Mouse (Mus musculus): ENCODE data around the gene Kif26b. TPM values are rescaled to one million over a fixed set of nuclear protein-coding genes. Genes with fewer than 3 reads are reported as not detected.

The Kif26b gene
- polyA plus RNA-seq, 1 experiment: 0.25 TPM

DNA sequence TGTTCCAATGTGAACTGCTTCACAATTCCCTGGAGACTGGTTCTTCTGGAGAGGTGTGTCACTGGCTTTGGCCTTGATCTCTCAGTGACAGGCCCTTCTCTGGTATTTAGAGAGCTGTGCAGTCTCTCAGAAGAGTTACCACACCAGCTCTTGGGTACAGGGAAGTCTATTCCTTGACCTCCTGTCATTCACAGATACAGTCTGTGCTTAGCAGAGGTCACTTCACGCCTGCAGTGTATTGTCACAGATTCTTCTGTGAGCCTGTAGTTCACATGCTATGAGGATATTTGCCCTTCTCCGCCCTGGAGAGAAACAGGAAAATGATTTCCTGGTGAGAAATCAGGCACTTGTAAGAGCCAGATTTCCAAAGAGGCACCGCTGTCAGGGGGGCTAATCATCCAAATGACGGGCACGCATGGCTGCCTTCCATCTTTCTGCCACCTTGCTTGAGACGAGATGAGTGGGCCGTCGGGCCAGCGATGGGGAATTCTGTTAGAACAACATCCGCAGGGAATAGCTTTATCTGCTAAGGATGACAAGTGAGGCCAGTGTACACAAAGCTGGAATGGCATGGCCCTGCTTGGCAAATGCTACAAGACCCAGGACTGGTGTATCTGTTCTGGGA, 309.9 kb downstream of the Kif26b start:
- Histone ChIP-seq H3K27ac (ENCODE audit: control insufficient read depth, insufficient read depth, low read depth, low read length) (no peak overlapping the region), H3K4me3 (ENCODE audit: control insufficient read depth, low read depth, low read length) (no peak overlapping the region), H3K27me3 (ENCODE audit: control insufficient read depth, insufficient read depth, low read length) (no peaks in the 10 kb centered on the region), H3K4me1 (ENCODE audit: control insufficient read depth, insufficient read depth, low read length) (no peaks in the 10 kb centered on the region), H3K36me3 (ENCODE audit: control insufficient read depth, insufficient read depth, low read length) (no peaks in the 10 kb centered on the region)
- TF ChIP-seq POLR2A (IDR thresholded peaks at IDR 0.05; ENCODE audit: control insufficient read depth, low read depth, low read length) (no peak), CTCF (IDR thresholded peaks at IDR 0.05; ENCODE audit: control insufficient read depth, insufficient read depth, insufficient replicate concordance, low read depth, low read length) (no peak)

DNA sequence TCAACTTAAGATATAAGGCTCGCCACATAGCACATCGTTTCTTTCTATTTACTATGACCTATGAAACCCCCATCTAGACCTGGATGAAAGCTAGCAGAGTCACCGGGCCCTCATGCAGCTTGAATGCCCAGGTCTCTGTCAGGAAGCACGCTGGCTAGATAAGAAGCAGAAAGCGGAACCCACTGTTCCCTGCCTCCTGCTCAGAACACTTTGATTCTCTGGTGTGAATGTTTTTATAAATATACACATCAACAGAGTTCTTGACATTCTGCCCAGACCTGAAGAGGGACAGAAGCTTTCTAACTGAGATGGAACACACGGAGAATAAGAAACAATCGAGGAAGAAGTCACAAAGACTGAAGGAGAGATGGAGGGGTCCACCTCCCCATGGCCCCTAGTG, 311.4 kb downstream of the Kif26b start:
- H3K4me3 ChIP-seq (ENCODE audit: control insufficient read depth, low read depth, low read length): no peak overlapping the region
- no peak overlapping the region for H3K27ac ChIP-seq (ENCODE audit: control insufficient read depth, insufficient read depth, low read depth, low read length)
- no peaks in the 10 kb centered on the region for H3K36me3 ChIP-seq (ENCODE audit: control insufficient read depth, insufficient read depth, low read length)
- TF ChIP-seq POLR2A (IDR thresholded peaks at IDR 0.05; ENCODE audit: control insufficient read depth, low read depth, low read length): no peak
- no peak for TF ChIP-seq CTCF (IDR thresholded peaks at IDR 0.05; ENCODE audit: control insufficient read depth, insufficient read depth, insufficient replicate concordance, low read depth, low read length)
- H3K4me1 ChIP-seq (ENCODE audit: control insufficient read depth, insufficient read depth, low read length): no peaks in the 10 kb centered on the region
- no peaks in the 10 kb centered on the region for H3K27me3 ChIP-seq (ENCODE audit: control insufficient read depth, insufficient read depth, low read length)

DNA sequence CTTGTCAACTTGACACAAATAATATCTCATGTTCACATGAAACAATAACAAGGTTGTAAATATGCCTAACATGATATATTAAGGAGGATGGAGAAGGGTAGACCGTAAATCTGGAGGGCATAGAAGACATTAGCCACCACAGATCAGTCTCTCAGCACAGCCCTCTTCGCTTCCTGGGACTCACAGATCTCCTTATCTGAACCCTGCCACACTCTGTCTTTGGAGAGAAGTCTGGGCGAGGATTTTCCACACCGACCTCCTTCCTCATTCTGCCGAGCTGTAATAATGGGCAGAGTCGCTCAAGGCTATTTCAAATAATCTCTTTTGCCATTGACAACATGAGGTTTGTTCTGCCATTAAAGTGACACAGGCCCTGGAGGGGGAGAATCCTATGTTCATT, 315.9 kb downstream of the Kif26b start:
- no peaks in the 10 kb centered on the region for H3K36me3 ChIP-seq (ENCODE audit: control insufficient read depth, insufficient read depth, low read length)
- TF ChIP-seq POLR2A (IDR thresholded peaks at IDR 0.05; ENCODE audit: control insufficient read depth, low read depth, low read length): no peak
- no peak for TF ChIP-seq CTCF (IDR thresholded peaks at IDR 0.05; ENCODE audit: control insufficient read depth, insufficient read depth, insufficient replicate concordance, low read depth, low read length)
- H3K27ac ChIP-seq (ENCODE audit: control insufficient read depth, insufficient read depth, low read depth, low read length): no peak overlapping the region
- H3K4me3 ChIP-seq (ENCODE audit: control insufficient read depth, low read depth, low read length): no peak overlapping the region
- no peaks in the 10 kb centered on the region for H3K27me3 ChIP-seq (ENCODE audit: control insufficient read depth, insufficient read depth, low read length)
- H3K4me1 ChIP-seq (ENCODE audit: control insufficient read depth, insufficient read depth, low read length): no peaks in the 10 kb centered on the region

- H3K4me3 ChIP-seq (ENCODE audit: control insufficient read depth, low read depth, low read length): no peak overlapping the region
- H3K4me1 ChIP-seq (ENCODE audit: control insufficient read depth, insufficient read depth, low read length): no peaks in the 10 kb centered on the region
These were observed 318.6 kb downstream of the Kif26b start for GRCm38 (mm10) chr1:178847569-178847968.

GRCm38 (mm10) chr1:178848380-178849106, 319.6 kb downstream of the Kif26b start:
- Histone ChIP-seq H3K27me3 (ENCODE audit: control insufficient read depth, insufficient read depth, low read length) (no peaks in the 10 kb centered on the region), H3K36me3 (ENCODE audit: control insufficient read depth, insufficient read depth, low read length) (no peaks in the 10 kb centered on the region), H3K4me1 (ENCODE audit: control insufficient read depth, insufficient read depth, low read length) (no peaks in the 10 kb centered on the region), H3K4me3 (ENCODE audit: control insufficient read depth, low read depth, low read length) (no peak overlapping the region), H3K27ac (ENCODE audit: control insufficient read depth, insufficient read depth, low read depth, low read length) (no peak overlapping the region)
- TF ChIP-seq CTCF (IDR thresholded peaks at IDR 0.05; ENCODE audit: control insufficient read depth, insufficient read depth, insufficient replicate concordance, low read depth, low read length): no peak
- TF ChIP-seq POLR2A (IDR thresholded peaks at IDR 0.05; ENCODE audit: control insufficient read depth, low read depth, low read length): no peak

More at GRCm38 (mm10) chr1:178847569-178847968, 318.6 kb downstream of the Kif26b start:
- Histone ChIP-seq H3K27ac (ENCODE audit: control insufficient read depth, insufficient read depth, low read depth, low read length) (no peak overlapping the region), H3K36me3 (ENCODE audit: control insufficient read depth, insufficient read depth, low read length) (no peaks in the 10 kb centered on the region), H3K27me3 (ENCODE audit: control insufficient read depth, insufficient read depth, low read length) (no peaks in the 10 kb centered on the region)
- no peak for TF ChIP-seq CTCF (IDR thresholded peaks at IDR 0.05; ENCODE audit: control insufficient read depth, insufficient read depth, insufficient replicate concordance, low read depth, low read length)
- TF ChIP-seq POLR2A (IDR thresholded peaks at IDR 0.05; ENCODE audit: control insufficient read depth, low read depth, low read length): no peak

DNA sequence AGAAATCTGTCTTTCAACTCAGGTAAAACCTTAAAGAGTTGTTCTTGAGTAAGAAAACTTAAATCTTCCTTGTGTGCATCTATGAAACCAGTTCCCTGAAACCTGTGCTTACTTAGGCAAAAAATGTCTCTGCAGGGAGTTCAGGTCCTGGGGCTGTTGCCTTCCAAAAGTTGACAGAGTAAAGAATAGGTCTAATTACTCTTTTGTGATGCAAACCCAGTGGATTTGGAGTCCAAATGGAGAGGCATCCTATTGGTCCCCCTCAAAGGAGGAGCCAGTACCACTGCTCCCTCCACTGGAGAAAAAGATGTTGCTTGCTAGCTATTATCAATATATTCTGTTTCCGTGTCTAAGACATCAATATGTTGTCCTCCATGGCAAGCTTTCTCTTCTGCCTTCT, 321.6 kb downstream of the Kif26b start:
- H3K27ac ChIP-seq (ENCODE audit: control insufficient read depth, insufficient read depth, low read depth, low read length): no peak overlapping the region
- no peaks in the 10 kb centered on the region for H3K36me3 ChIP-seq (ENCODE audit: control insufficient read depth, insufficient read depth, low read length)
- TF ChIP-seq POLR2A (IDR thresholded peaks at IDR 0.05; ENCODE audit: control insufficient read depth, low read depth, low read length) (no peak), CTCF (IDR thresholded peaks at IDR 0.05; ENCODE audit: control insufficient read depth, insufficient read depth, insufficient replicate concordance, low read depth, low read length) (no peak)
- H3K27me3 ChIP-seq (ENCODE audit: control insufficient read depth, insufficient read depth, low read length): no peaks in the 10 kb centered on the region
- no peaks in the 10 kb centered on the region for H3K4me1 ChIP-seq (ENCODE audit: control insufficient read depth, insufficient read depth, low read length)
- no peak overlapping the region for H3K4me3 ChIP-seq (ENCODE audit: control insufficient read depth, low read depth, low read length)

GRCm38 (mm10) chr1:178854936-178855335, 326.0 kb downstream of the Kif26b start:
- Histone ChIP-seq H3K27me3 (ENCODE audit: control insufficient read depth, insufficient read depth, low read length) (no peaks in the 10 kb centered on the region), H3K36me3 (ENCODE audit: control insufficient read depth, insufficient read depth, low read length) (no peaks in the 10 kb centered on the region), H3K4me3 (ENCODE audit: control insufficient read depth, low read depth, low read length) (no peak overlapping the region), H3K4me1 (ENCODE audit: control insufficient read depth, insufficient read depth, low read length) (no peaks in the 10 kb centered on the region), H3K27ac (ENCODE audit: control insufficient read depth, insufficient read depth, low read depth, low read length) (no peak overlapping the region)
- no peak for TF ChIP-seq CTCF (IDR thresholded peaks at IDR 0.05; ENCODE audit: control insufficient read depth, insufficient read depth, insufficient replicate concordance, low read depth, low read length)
- no peak for TF ChIP-seq POLR2A (IDR thresholded peaks at IDR 0.05; ENCODE audit: control insufficient read depth, low read depth, low read length)

All from testis, adult 2 months (tissue).